Mouse (Mus musculus) hindbrain, embryonic 12.5 days (tissue): ENCODE results near the gene Hdac11. TPM values are rescaled to one million over a fixed set of nuclear protein-coding genes. Genes with fewer than 3 reads are reported as not detected.

Experiments used
- ATAC-seq: fragments of 200-750 bp; cut with Nextera tagmentation; 2 replicates; pipeline ENCODE4 v1.8.0; 2017; ENCODE audit warnings: moderate TSS enrichment; ENCODE audit not compliant: low FRiP score
- H3K27ac ChIP-seq: fragments of 300-500 bp; sonication (generic); 2 replicates; pipeline ENCODE4 v1.5.1; 2016; ENCODE audit warnings: mild to moderate bottlenecking
- H3K27me3 ChIP-seq: fragments of 300-500 bp; sonication (generic); 2 replicates; pipeline ENCODE4 v1.6.1; 2016; ENCODE audit warnings: mild to moderate bottlenecking
- H3K36me3 ChIP-seq: fragments of 300-500 bp; sonication (generic); 2 replicates; pipeline ENCODE4 v1.6.1; 2016; ENCODE audit warnings: mild to moderate bottlenecking
- H3K4me1 ChIP-seq: fragments of 300-500 bp; sonication (generic); 2 replicates; pipeline ENCODE4 v1.6.1; 2016
- H3K4me2 ChIP-seq: fragments of 300-500 bp; sonication (generic); replicated peaks from 2 replicates; pipeline ENCODE4 v1.6.1; 2016; ENCODE audit warnings: mild to moderate bottlenecking
- H3K4me3 ChIP-seq: fragments of 300-500 bp; sonication (generic); 2 replicates; pipeline ENCODE4 v1.5.1; 2016; ENCODE audit warnings: mild to moderate bottlenecking
- H3K9ac ChIP-seq: fragments of 300-500 bp; sonication (generic); 2 replicates; pipeline ENCODE4 v1.6.1; 2016; ENCODE audit warnings: mild to moderate bottlenecking, moderate library complexity
- H3K9me3 ChIP-seq: fragments of 300-500 bp; sonication (generic); replicated peaks from 2 replicates; pipeline ENCODE4 v1.6.1; 2016; ENCODE audit warnings: mild to moderate bottlenecking
- WGBS: fragments of 180-500 bp; shearing (Covaris S2); methylation state at CpG from one replicate; pipeline ENCODE4 v1.1.7; 2016; 5-methylcytosine and 5-hydroxymethylcytosine counted together
- polyA plus RNA-seq: library from polyadenylated mRNA; unstranded; fragments of >200 nt; fragmentation: Nextera tagmentation; extraction: Ambion mirVana; gene quantifications from 2 replicates; pipeline ENCODE4 v1.2.1, GENCODE M21; 2016

The Hdac11 gene
- 18.8 and 23.2 TPM in 2 replicates for polyA plus RNA-seq

- peak within 1 kb of the TSS; percentile 65 for H3K4me3 ChIP-seq
- H3K27ac ChIP-seq: peak within 1 kb of the TSS; percentile 90
- no peaks in the 10 kb centered on the region for H3K27me3 ChIP-seq
- H3K36me3 ChIP-seq: no peaks in the 10 kb centered on the region
- peak within 1 kb of the TSS; percentile 81 for H3K9ac ChIP-seq
- peaks cover 71% of the 10 kb centered on the region for H3K4me1 ChIP-seq
- WGBS: under 1% methylated on average over 42 of the region's 42 CpGs
- H3K4me2 ChIP-seq: peak within 1 kb of the TSS; percentile 85
- ATAC-seq: peak; percentile 95
- no peaks in the 10 kb centered on the region for H3K9me3 ChIP-seq
Measured at GRCm38 (mm10) chr6:91156554-91157236, at the start of gene Hdac11. Gene Hdac11, plus strand, starts transcription at chr6:91156665.

- Histone ChIP-seq H3K9me3 (no peaks in the 10 kb centered on the region), H3K4me2 (no peak overlapping the region), H3K27ac (no peak overlapping the region), H3K9ac (no peak overlapping the region), H3K4me1 (peaks cover 9% of the 10 kb centered on the region), H3K27me3 (no peaks in the 10 kb centered on the region), H3K36me3 (no peaks in the 10 kb centered on the region), H3K4me3 (no peak overlapping the region)
- WGBS: 96% methylated on average over 3 of the region's 3 CpGs
- ATAC-seq: no peak
Measured at GRCm38 (mm10) chr6:91108301-91108916, 48.1 kb upstream of the Hdac11 start.

- Histone ChIP-seq H3K9me3 (no peaks in the 10 kb centered on the region), H3K4me3 (no peak overlapping the region), H3K9ac (no peak overlapping the region), H3K4me2 (no peak overlapping the region), H3K27me3 (no peaks in the 10 kb centered on the region), H3K36me3 (no peaks in the 10 kb centered on the region), H3K27ac (no peak overlapping the region), H3K4me1 (peaks cover 9% of the 10 kb centered on the region)
- 97% methylated on average over 2 of the region's 2 CpGs for WGBS
- no peak for ATAC-seq
Measured at GRCm38 (mm10) chr6:91108917-91109450, 47.5 kb upstream of the Hdac11 start.

- no peaks in the 10 kb centered on the region for H3K36me3 ChIP-seq
- no peak overlapping the region for H3K4me3 ChIP-seq
- no peaks in the 10 kb centered on the region for H3K27me3 ChIP-seq
- no peak overlapping the region for H3K27ac ChIP-seq
- no peak overlapping the region for H3K9ac ChIP-seq
- no peak overlapping the region for H3K4me2 ChIP-seq
- no peak for ATAC-seq
- peaks cover 10% of the 10 kb centered on the region for H3K4me1 ChIP-seq
- no peaks in the 10 kb centered on the region for H3K9me3 ChIP-seq
Measured at GRCm38 (mm10) chr6:91109489-91109888, 47.0 kb upstream of the Hdac11 start.

GRCm38 (mm10) chr6:91110323-91111020 lies 46.0 kb upstream of the Hdac11 start:
- Histone ChIP-seq H3K27me3 (no peaks in the 10 kb centered on the region), H3K9me3 (no peaks in the 10 kb centered on the region), H3K36me3 (no peaks in the 10 kb centered on the region), H3K27ac (no peak overlapping the region), H3K4me2 (no peak overlapping the region), H3K4me3 (no peak overlapping the region), H3K9ac (no peak overlapping the region), H3K4me1 (peaks cover 14% of the 10 kb centered on the region)
- ATAC-seq: no peak
- 78% methylated on average over 13 of the region's 13 CpGs for WGBS

- Histone ChIP-seq H3K4me3 (no peak overlapping the region), H3K9ac (no peak overlapping the region), H3K27ac (no peak overlapping the region), H3K4me2 (no peak overlapping the region), H3K4me1 (peaks cover 22% of the 10 kb centered on the region), H3K27me3 (no peaks in the 10 kb centered on the region), H3K9me3 (no peaks in the 10 kb centered on the region), H3K36me3 (no peaks in the 10 kb centered on the region)
- no peak for ATAC-seq
- 90% methylated on average over 10 of the region's 10 CpGs for WGBS
Measured at GRCm38 (mm10) chr6:91111141-91111953, 45.1 kb upstream of the Hdac11 start.

- Histone ChIP-seq H3K4me2 (no peak overlapping the region), H3K9me3 (no peaks in the 10 kb centered on the region), H3K4me1 (peaks cover 22% of the 10 kb centered on the region), H3K4me3 (no peak overlapping the region), H3K36me3 (no peaks in the 10 kb centered on the region), H3K27me3 (no peaks in the 10 kb centered on the region), H3K27ac (no peak overlapping the region), H3K9ac (no peak overlapping the region)
- no peak for ATAC-seq
- 93% methylated on average over 3 of the region's 3 CpGs for whole genome bisulfite sequencing
Measured at GRCm38 (mm10) chr6:91111954-91112252, 44.6 kb upstream of the Hdac11 start.

GRCm38 (mm10) chr6:91114716-91115115 lies 41.7 kb upstream of the Hdac11 start:
- Histone ChIP-seq H3K4me3 (no peak overlapping the region), H3K36me3 (no peaks in the 10 kb centered on the region), H3K4me2 (peak overlapping the region; percentile 96; the same call in 1 of the 2 replicates), H3K27me3 (no peaks in the 10 kb centered on the region), H3K9me3 (no peaks in the 10 kb centered on the region), H3K4me1 (peaks cover 31% of the 10 kb centered on the region), H3K9ac (no peak overlapping the region), H3K27ac (no peak overlapping the region)
- WGBS: 40% methylated on average over 2 of the region's 2 CpGs
- no peak for ATAC-seq

GRCm38 (mm10) chr6:91115158-91115557 lies 41.3 kb upstream of the Hdac11 start:
- ATAC-seq: no peak
- Histone ChIP-seq H3K4me2 (peak overlapping the region; percentile 96), H3K27ac (no peak overlapping the region), H3K9me3 (no peaks in the 10 kb centered on the region), H3K27me3 (no peaks in the 10 kb centered on the region), H3K9ac (no peak overlapping the region), H3K4me1 (peaks cover 31% of the 10 kb centered on the region), H3K4me3 (no peak overlapping the region; the same call in 1 of the 2 replicates), H3K36me3 (no peaks in the 10 kb centered on the region)
- 16% methylated on average over 1 of the region's 1 CpGs for WGBS

- Histone ChIP-seq H3K27me3 (no peaks in the 10 kb centered on the region), H3K9ac (peak overlapping the region; percentile 79), H3K9me3 (no peaks in the 10 kb centered on the region), H3K36me3 (no peaks in the 10 kb centered on the region), H3K4me2 (peak overlapping the region; percentile 96), H3K4me1 (peaks cover 31% of the 10 kb centered on the region), H3K27ac (peak overlapping the region; percentile 90; the same call in 1 of the 2 replicates), H3K4me3 (peak overlapping the region; percentile 70)
- WGBS: 28% methylated on average over 4 of the region's 4 CpGs
- ATAC-seq: 0 out of 2 replicates have a peak, but pooled peaks have one; percentile 1
Measured at GRCm38 (mm10) chr6:91115863-91116243, 40.6 kb upstream of the Hdac11 start.

GRCm38 (mm10) chr6:91116244-91117145 lies 40.0 kb upstream of the Hdac11 start, which contains the start of gene Nup210:
Gene Nup210, minus strand, starts transcription at chr6:91116829.
- peaks cover 1% of the 10 kb centered on the region; the same call in 1 of the 2 replicates for H3K9me3 ChIP-seq
- peaks cover 31% of the 10 kb centered on the region for H3K4me1 ChIP-seq
- WGBS: under 1% methylated on average over 79 of the region's 93 CpGs
- H3K4me2 ChIP-seq: peak within 1 kb of the TSS; percentile 96
- H3K9ac ChIP-seq: peak within 1 kb of the TSS; percentile 79
- H3K4me3 ChIP-seq: peak within 1 kb of the TSS; percentile 70
- peak within 1 kb of the TSS; percentile 90 for H3K27ac ChIP-seq
- H3K27me3 ChIP-seq: no peaks in the 10 kb centered on the region
- ATAC-seq: peak; percentile 97
- no peaks in the 10 kb centered on the region for H3K36me3 ChIP-seq
